Mouse (Mus musculus): Measurements from ENCODE around the gene Pgghg. TPM values are rescaled to one million over a fixed set of nuclear protein-coding genes. Genes with fewer than 3 reads are reported as not detected.

Pgghg gene
- total and polyA plus RNA-seq, 3 experiments: 3.1 to 3.3 (median 3.2) TPM

DNA sequence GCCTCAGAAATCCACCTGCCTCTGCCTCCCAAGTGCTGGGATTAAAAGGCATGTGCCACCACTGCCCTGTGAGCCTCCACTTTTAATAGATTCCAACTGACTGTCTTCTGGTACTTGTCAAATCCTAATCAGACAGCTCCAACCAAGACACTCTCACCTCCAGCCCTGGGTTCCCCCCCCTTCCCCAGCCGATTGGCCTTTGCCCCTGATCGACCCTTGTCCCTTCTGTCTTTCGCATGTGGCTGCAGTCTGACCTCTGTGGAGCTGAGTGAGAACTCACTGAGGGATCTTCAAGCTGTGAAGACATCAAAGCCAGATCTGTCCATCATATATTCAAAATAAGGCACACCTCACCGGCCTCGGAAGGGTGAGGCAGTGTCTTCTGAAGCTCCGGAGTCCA is 14.0 kb upstream of the Pgghg start:
- Histone ChIP-seq H3K4me3 (replicated peaks in 1 of 3; ENCODE audit: low read depth in 2 of 3, low read length in 2 of 3, poor library complexity in 1 of 3) (no peak overlapping the region), H3K27ac (ENCODE audit: insufficient read depth, low read depth) (no peak overlapping the region), H3K4me2 (ENCODE audit: insufficient read depth, low read depth, poor library complexity, severe bottlenecking) (no peak overlapping the region), H3K4me1 (ENCODE audit: control insufficient read depth in 1 of 2, insufficient read depth in 2 of 2) (peaks cover 5 to 15% of the 10 kb centered on the region in 2 experiments; a peak in 3 of 4 replicates), H3K36me3 (replicated peaks in 1 of 2; ENCODE audit: control insufficient read depth in 1 of 2, insufficient read depth in 1 of 2, low read length in 1 of 2) (no peaks in the 10 kb centered on the region), H3K9me3 (replicated peaks; ENCODE audit: low read length) (peaks cover 5% of the 10 kb centered on the region), H3K79me2 (replicated peaks; ENCODE audit: control insufficient read depth, extremely low read depth, insufficient read depth, poor library complexity, severe bottlenecking) (no peaks in the 10 kb centered on the region), H3K27me3 (replicated peaks) (peaks cover 13% of the 10 kb centered on the region), H3K9ac (ENCODE audit: insufficient read depth, low read depth) (no peak overlapping the region)
- DNase-seq (ENCODE audit: extremely low read depth): no peak
- in situ Hi-C loops (cut with MboI; ENCODE audit: low pct_ligation_motif_present, low pct_unique_long_range_greater_than_20kb, low sequenced_read_pairs) (no loop called here), dilution Hi-C loops (cut with MboI; ENCODE audit: extremely low pct_ligation_motif_present, extremely low pct_unique_long_range_greater_than_20kb, low sequenced_read_pairs) (no loop called here)
- TF ChIP-seq GABPA (IDR thresholded peaks at IDR 0.05; ENCODE audit: insufficient replicate concordance, low read depth, low read length) (no peak), CHD1 (IDR thresholded peaks at IDR 0.05; ENCODE audit: low read depth, low read length) (no peak), USF2 (conservative IDR thresholded peaks at IDR 0.05; ENCODE audit: low read depth, low read length) (no peak)

DNA sequence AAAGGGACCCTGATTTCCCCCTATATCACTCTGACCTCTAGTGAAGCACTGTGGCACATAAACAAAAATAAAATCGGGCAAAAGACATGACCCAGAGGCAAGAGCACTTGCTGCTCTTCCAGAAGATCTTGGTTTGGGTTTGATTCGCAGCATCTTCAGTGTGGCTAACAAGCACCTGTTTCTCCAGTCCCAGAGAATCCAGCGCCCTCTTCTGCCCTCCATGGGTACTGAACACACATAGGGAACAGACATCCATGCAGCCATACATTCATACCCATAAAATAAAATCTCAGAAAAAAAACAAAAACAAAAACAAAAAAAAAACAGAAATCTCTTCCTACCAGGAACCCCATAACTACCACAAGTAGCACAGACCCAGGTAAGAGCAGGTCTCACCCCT is 2.8 kb upstream of the Pgghg start:
- H3K27me3 ChIP-seq (replicated peaks): no peaks in the 10 kb centered on the region
- no peaks in the 10 kb centered on the region for H3K36me3 ChIP-seq (replicated peaks in 1 of 2; ENCODE audit: control insufficient read depth in 1 of 2, insufficient read depth in 1 of 2, low read length in 1 of 2)
- H3K9ac ChIP-seq (ENCODE audit: insufficient read depth, low read depth): no peak overlapping the region
- no peak overlapping the region for H3K4me3 ChIP-seq (replicated peaks in 1 of 3; ENCODE audit: low read depth in 2 of 3, low read length in 2 of 3, poor library complexity in 1 of 3)
- H3K9me3 ChIP-seq (replicated peaks; ENCODE audit: low read length): no peaks in the 10 kb centered on the region
- H3K79me2 ChIP-seq (replicated peaks; ENCODE audit: control insufficient read depth, extremely low read depth, insufficient read depth, poor library complexity, severe bottlenecking): no peaks in the 10 kb centered on the region
- H3K27ac ChIP-seq (ENCODE audit: insufficient read depth, low read depth): no peak overlapping the region
- in situ Hi-C loops (cut with MboI; ENCODE audit: low pct_ligation_motif_present, low pct_unique_long_range_greater_than_20kb, low sequenced_read_pairs): no loop called here
- dilution Hi-C loops (cut with MboI; ENCODE audit: extremely low pct_ligation_motif_present, extremely low pct_unique_long_range_greater_than_20kb, low sequenced_read_pairs): no loop called here
- DNase-seq (ENCODE audit: extremely low read depth): peak; percentile 44
- H3K4me1 ChIP-seq (ENCODE audit: control insufficient read depth in 1 of 2, insufficient read depth in 2 of 2): peaks cover 22 to 42% of the 10 kb centered on the region in 2 experiments
- no peak overlapping the region for H3K4me2 ChIP-seq (ENCODE audit: insufficient read depth, low read depth, poor library complexity, severe bottlenecking)
- TF ChIP-seq CTCF (conservative IDR thresholded peaks at IDR 0.05 in 1 of 2, IDR thresholded peaks at IDR 0.05 in 1 of 2; ENCODE audit: low read depth in 2 of 2, low read length in 2 of 2) (peak; percentile 20 to 59; a peak in 2 of 4 replicates), EP300 (IDR thresholded peaks at IDR 0.05; ENCODE audit: low read length) (no peak), SMC3 (IDR thresholded peaks at IDR 0.05; ENCODE audit: low read depth, low read length) (peak; percentile 36; the same call in 1 of the 2 replicates), RAD21 (IDR thresholded peaks at IDR 0.05; ENCODE audit: low read depth, low read length) (peak; percentile 40)

DNA sequence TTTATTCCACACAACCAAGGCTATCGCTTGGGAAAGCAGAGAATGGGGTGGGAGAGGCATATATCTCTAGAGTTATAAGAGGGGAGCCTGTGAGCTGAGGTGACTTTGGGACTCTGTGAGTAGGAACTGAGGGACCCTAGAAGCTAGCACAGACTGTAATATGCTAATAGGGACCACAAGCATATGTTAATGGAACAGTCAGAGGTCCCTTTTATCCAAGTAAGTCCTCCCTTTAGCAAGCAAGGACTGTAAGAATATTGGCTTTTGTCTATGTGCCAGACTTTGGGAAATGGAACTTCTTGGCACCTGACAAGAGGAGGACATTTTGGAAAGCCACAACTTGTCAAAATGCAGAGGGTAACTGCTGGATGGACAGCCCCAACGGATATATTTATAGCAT is 2.3 kb upstream of the Pgghg start:
- Histone ChIP-seq H3K4me3 (replicated peaks in 1 of 3; ENCODE audit: low read depth in 2 of 3, low read length in 2 of 3, poor library complexity in 1 of 3) (no peak overlapping the region), H3K4me2 (ENCODE audit: insufficient read depth, low read depth, poor library complexity, severe bottlenecking) (no peak overlapping the region), H3K36me3 (replicated peaks in 1 of 2; ENCODE audit: control insufficient read depth in 1 of 2, insufficient read depth in 1 of 2, low read length in 1 of 2) (no peaks in the 10 kb centered on the region), H3K9ac (ENCODE audit: insufficient read depth, low read depth) (no peak overlapping the region), H3K27me3 (replicated peaks) (no peaks in the 10 kb centered on the region), H3K4me1 (ENCODE audit: control insufficient read depth in 1 of 2, insufficient read depth in 2 of 2) (peaks cover 22 to 46% of the 10 kb centered on the region in 2 experiments), H3K79me2 (replicated peaks; ENCODE audit: control insufficient read depth, extremely low read depth, insufficient read depth, poor library complexity, severe bottlenecking) (no peaks in the 10 kb centered on the region), H3K27ac (ENCODE audit: insufficient read depth, low read depth) (no peak overlapping the region), H3K9me3 (replicated peaks; ENCODE audit: low read length) (no peaks in the 10 kb centered on the region)
- no peak for TF ChIP-seq ZKSCAN1 (IDR thresholded peaks at IDR 0.05; ENCODE audit: borderline replicate concordance, low read depth, low read length)
- TF ChIP-seq NRF1 (IDR thresholded peaks at IDR 0.05; ENCODE audit: low read depth, low read length): no peak
- no peak for TF ChIP-seq SMC3 (IDR thresholded peaks at IDR 0.05; ENCODE audit: low read depth, low read length)
- no peak for TF ChIP-seq CHD1 (IDR thresholded peaks at IDR 0.05; ENCODE audit: low read depth, low read length)
- no peak for TF ChIP-seq KAT2A (IDR thresholded peaks at IDR 0.05; ENCODE audit: insufficient replicate concordance, low read length)
- no peak for TF ChIP-seq TCF12 (IDR thresholded peaks at IDR 0.05; ENCODE audit: low read depth, low read length)
- no peak for TF ChIP-seq USF2 (conservative IDR thresholded peaks at IDR 0.05; ENCODE audit: low read depth, low read length)
- 0 out of 2 replicates have a peak, but pooled peaks have one; percentile 15 for TF ChIP-seq MAX (IDR thresholded peaks at IDR 0.05; ENCODE audit: low read length)
- TF ChIP-seq UBTF (IDR thresholded peaks at IDR 0.05; ENCODE audit: low read depth, low read length): no peak
- no peak for DNase-seq (ENCODE audit: extremely low read depth)
- dilution Hi-C loops (cut with MboI; ENCODE audit: extremely low pct_ligation_motif_present, extremely low pct_unique_long_range_greater_than_20kb, low sequenced_read_pairs) (no loop called here), in situ Hi-C loops (cut with MboI; ENCODE audit: low pct_ligation_motif_present, low pct_unique_long_range_greater_than_20kb, low sequenced_read_pairs) (no loop called here)
